Mouse (Mus musculus): ENCODE measurements around the gene Rps6kl1. TPM values are rescaled to one million over a fixed set of nuclear protein-coding genes. Genes with fewer than 3 reads are reported as not detected.

The Rps6kl1 gene
- polyA plus RNA-seq, 1 experiment from 2014 or later = 0.60 TPM

DNA sequence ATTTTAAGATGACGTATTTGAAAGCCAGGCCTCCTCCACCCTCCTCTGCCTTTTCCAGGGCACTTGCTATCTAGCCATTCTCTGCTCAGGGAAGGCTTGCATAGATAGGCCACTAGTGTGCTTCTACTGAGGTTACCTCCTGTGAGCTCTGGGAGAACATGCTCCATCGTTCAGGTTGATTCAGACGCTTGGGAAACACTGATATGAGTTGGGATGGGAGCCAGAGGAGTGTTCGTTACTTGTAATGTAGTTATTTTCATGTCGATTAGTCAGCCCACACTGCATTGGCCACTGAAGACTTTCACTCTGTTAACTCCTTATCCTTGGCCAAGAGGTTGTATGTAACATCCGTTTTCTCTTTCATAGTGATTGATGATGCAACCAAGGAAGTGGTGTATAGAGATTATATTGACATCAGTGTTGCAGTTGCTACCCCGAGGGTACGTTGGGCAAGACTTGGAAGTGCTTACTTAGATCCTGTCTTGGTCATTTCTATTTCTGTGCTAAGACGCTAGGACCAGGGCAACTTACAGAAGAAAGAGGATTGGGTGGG lies 21.6 kb downstream of the Rps6kl1 start:
- in situ Hi-C loops (cut with MboI; ENCODE audit: low pct_unique_long_range_greater_than_20kb) = no loop called here
- CTCF ChIA-PET = no interaction called here
- TF ChIP-seq CTCF (IDR thresholded peaks at IDR 0.05) = no peak
- DNase-seq (ENCODE audit: low read depth, low spot score) (no peak), ATAC-seq (no peak)
- H3K27me3 ChIP-seq = no peaks in the 10 kb centered on the region
- POLR2A ChIA-PET = no interaction called here

DNA sequence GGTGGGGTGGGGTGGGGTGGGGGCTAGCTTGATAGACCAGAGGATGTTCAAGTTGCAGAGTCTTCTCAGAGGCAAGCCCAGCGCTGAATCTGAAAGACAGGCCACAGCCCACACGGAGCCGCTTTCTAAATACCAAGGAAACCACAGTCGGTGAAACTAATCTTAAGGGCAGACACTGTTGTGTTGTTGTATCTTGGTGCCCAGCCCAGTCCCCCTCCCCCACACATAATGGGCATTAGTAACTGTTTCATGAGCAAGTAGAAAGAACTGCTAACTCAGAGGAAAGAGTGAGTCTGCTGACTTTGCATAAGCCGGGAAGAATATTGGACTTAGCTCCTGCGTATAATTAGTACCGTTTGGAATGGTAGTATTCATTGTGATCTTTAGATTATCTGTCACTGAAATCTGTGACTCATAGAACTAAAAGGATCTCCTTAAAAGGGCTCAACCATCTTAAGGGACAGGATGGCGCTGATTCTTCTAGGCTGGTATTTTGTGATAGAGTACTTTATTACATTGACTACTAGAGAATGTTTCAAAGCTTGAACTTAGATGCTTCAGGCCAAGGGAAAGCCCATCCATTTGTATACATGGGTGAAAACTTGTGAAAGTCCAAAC lies 24.0 kb downstream of the Rps6kl1 start:
- CTCF ChIA-PET = no interaction called here
- no peak for ATAC-seq

DNA sequence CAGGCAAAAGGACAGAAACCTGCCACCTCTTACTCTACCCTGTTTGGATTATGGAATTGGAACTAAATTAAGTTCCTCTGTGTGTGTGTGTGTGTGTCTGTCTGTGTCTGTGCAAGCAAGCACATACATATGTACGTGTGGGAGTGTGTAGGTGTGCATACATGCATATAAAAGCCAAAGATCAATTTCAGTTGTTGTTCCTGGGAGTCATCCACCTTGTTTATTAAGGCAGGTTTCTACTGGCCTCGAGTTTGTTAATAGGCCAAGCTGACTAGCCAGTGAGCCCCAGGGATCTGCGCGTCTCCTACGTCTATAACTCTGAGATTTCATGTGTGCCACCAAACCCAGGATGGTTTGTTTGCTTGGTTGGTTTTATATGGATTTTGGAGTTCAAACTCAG lies 26.3 kb downstream of the Rps6kl1 start:
- CTCF ChIA-PET = no interaction called here
- no peaks in the 10 kb centered on the region for H3K27me3 ChIP-seq
- ATAC-seq (no peak), DNase-seq (ENCODE audit: low read depth, low spot score) (no peak)
- in situ Hi-C loops (cut with MboI; ENCODE audit: low pct_unique_long_range_greater_than_20kb) = no loop called here
- POLR2A ChIA-PET = no interaction called here
- no peak for TF ChIP-seq CTCF (IDR thresholded peaks at IDR 0.05)

More for the DNA sequence above, 24.0 kb downstream of the Rps6kl1 start:
- DNase-seq (ENCODE audit: low read depth, low spot score) = no peak
- POLR2A ChIA-PET = no interaction called here
- no peaks in the 10 kb centered on the region for H3K27me3 ChIP-seq
- TF ChIP-seq CTCF (IDR thresholded peaks at IDR 0.05) = no peak
- in situ Hi-C loops (cut with MboI; ENCODE audit: low pct_unique_long_range_greater_than_20kb) = no loop called here

- no peak for ATAC-seq
- DNase-seq (ENCODE audit: low read depth, low spot score) = no peak
- ChIA-PET POLR2A (interaction anchor here (0.6 to 0.7 kb wide), 2 partner anchors 179 to 1455 kb away, joined by 3 read pairs; no protein-coding TSS in a partner anchor), CTCF (no interaction called here)
- H3K27me3 ChIP-seq = no peaks in the 10 kb centered on the region
- in situ Hi-C loops (cut with MboI; ENCODE audit: low pct_unique_long_range_greater_than_20kb) = no loop called here
- TF ChIP-seq CTCF (IDR thresholded peaks at IDR 0.05) = no peak
Measured at GRCm38 (mm10) chr12:85123645-85124044, 27.4 kb downstream of the Rps6kl1 start.

DNA sequence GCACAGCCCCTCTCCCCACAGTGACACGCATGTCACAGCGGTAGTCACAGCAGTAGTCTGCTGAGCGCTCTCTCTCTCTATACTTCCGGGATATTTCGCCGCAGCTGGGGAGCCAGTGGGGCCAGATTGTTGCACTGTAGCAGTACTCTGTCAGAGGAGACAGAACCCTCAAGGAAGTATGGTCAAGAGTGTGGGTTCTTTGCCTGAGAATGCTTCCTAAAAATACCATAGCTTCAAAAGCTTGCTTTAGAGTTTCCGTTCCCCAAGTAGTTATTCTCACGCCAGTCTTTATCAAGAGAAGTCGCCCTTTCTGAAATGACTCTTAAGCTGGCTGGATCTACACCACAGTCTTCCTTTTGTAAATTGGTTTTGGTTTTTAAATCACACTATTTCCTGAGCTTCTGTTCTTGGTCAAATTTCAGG lies 27.9 kb downstream of the Rps6kl1 start:
- DNase-seq (ENCODE audit: low read depth, low spot score) = no peak
- CTCF ChIA-PET = no interaction called here
- TF ChIP-seq CTCF (IDR thresholded peaks at IDR 0.05) = no peak
- H3K27me3 ChIP-seq = no peaks in the 10 kb centered on the region
- ATAC-seq = no peak
- in situ Hi-C loops (cut with MboI; ENCODE audit: low pct_unique_long_range_greater_than_20kb) = no loop called here
- POLR2A ChIA-PET = no interaction called here

- CTCF ChIA-PET = no interaction called here
- in situ Hi-C loops (cut with MboI; ENCODE audit: low pct_unique_long_range_greater_than_20kb) = no loop called here
- POLR2A ChIA-PET = no interaction called here
- no peak for DNase-seq (ENCODE audit: low read depth, low spot score)
- TF ChIP-seq CTCF (IDR thresholded peaks at IDR 0.05) = no peak
- H3K27me3 ChIP-seq = no peaks in the 10 kb centered on the region
- ATAC-seq = no peak
Measured at GRCm38 (mm10) chr12:85121806-85122459, 29.1 kb downstream of the Rps6kl1 start.

- POLR2A ChIA-PET = no interaction called here
- ATAC-seq = no peak
- in situ Hi-C loops (cut with MboI; ENCODE audit: low pct_unique_long_range_greater_than_20kb) = no loop called here
Measured at GRCm38 (mm10) chr12:85115678-85116077, 35.4 kb downstream of the Rps6kl1 start.

GRCm38 (mm10) chr12:85113917-85114316 lies 37.1 kb downstream of the Rps6kl1 start:
- TF ChIP-seq CTCF (IDR thresholded peaks at IDR 0.05) = no peak
- no peak for ATAC-seq
- POLR2A ChIA-PET = interaction anchor here (0.6 kb wide), 1 partner anchor 113 kb away, joined by 3 read pairs; no protein-coding TSS in a partner anchor
- H3K27me3 ChIP-seq = no peaks in the 10 kb centered on the region
- CTCF ChIA-PET = no interaction called here
- no peak for DNase-seq (ENCODE audit: low read depth, low spot score)
- in situ Hi-C loops (cut with MboI; ENCODE audit: low pct_unique_long_range_greater_than_20kb) = no loop called here

More at GRCm38 (mm10) chr12:85115678-85116077, 35.4 kb downstream of the Rps6kl1 start:
- TF ChIP-seq CTCF (IDR thresholded peaks at IDR 0.05) = no peak
- no peaks in the 10 kb centered on the region for H3K27me3 ChIP-seq
- no peak for DNase-seq (ENCODE audit: low read depth, low spot score)
- CTCF ChIA-PET = no interaction called here

- ChIA-PET POLR2A (no interaction called here), CTCF (no interaction called here)
- ATAC-seq (no peak), DNase-seq (ENCODE audit: low read depth, low spot score) (no peak)
- TF ChIP-seq CTCF (IDR thresholded peaks at IDR 0.05) = no peak
- no peaks in the 10 kb centered on the region for H3K27me3 ChIP-seq
- in situ Hi-C loops (cut with MboI; ENCODE audit: low pct_unique_long_range_greater_than_20kb) = no loop called here
Measured at GRCm38 (mm10) chr12:85113337-85113736, 37.7 kb downstream of the Rps6kl1 start.

- CTCF ChIA-PET = no interaction called here
- in situ Hi-C loops (cut with MboI; ENCODE audit: low pct_unique_long_range_greater_than_20kb) = no loop called here
- no peak for ATAC-seq
- TF ChIP-seq CTCF (IDR thresholded peaks at IDR 0.05) = no peak
- POLR2A ChIA-PET = interaction anchor here (0.6 kb wide), 1 partner anchor 19 kb away, joined by 5 read pairs; no protein-coding TSS in a partner anchor
- no peaks in the 10 kb centered on the region for H3K27me3 ChIP-seq
- DNase-seq (ENCODE audit: low read depth, low spot score) = no peak
Measured at GRCm38 (mm10) chr12:85112550-85113251, 38.4 kb downstream of the Rps6kl1 start.

Measured in Patski (cell line).